Mouse (Mus musculus): ENCODE results near the gene Eif4g3.
"Not testable (repeated sequence)": the region's sequence is repeated elsewhere in the genome, so short reads cannot be mapped to it uniquely, and the experiment has no call there.

Gene Eif4g3

GRCm38 (mm10) chr4:137992890-137993289 is at the start of gene Eif4g3:
Gene Eif4g3 (plus strand): TSS chr4:137993022.
- no peak for DNase-seq (ENCODE audit: low read depth)

DNA sequence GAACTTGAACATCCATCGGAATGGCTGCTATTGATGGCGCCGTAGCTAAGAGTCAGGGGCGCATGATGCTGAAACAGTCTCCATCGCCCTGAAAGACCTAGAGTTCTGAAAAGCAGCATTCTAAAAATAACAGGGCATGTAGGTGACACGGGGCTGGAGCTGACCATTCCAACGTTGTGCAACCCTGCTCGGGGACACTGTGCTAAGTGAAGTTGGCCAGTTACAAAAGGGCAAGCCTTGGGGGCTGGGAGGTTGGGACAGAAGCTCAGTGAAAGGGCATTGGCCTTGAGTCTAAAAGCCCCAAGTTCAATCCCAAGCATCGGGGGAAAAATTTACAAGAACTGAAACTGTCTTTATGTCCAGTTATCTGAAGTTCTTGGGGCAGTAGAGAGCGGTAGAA is 49.3 kb upstream of the Eif4g3 start:
- DNase-seq (ENCODE audit: low read depth) = no peak

- no peak for DNase-seq (ENCODE audit: low read depth)
These were observed 47.4 kb upstream of the Eif4g3 start for GRCm38 (mm10) chr4:137945376-137945775.

- no peak for DNase-seq (ENCODE audit: low read depth)
These were observed 46.4 kb upstream of the Eif4g3 start for GRCm38 (mm10) chr4:137946419-137946818.

- DNase-seq (ENCODE audit: low read depth) = peak; percentile 84
These were observed 40.0 kb upstream of the Eif4g3 start for GRCm38 (mm10) chr4:137952840-137953239.

DNA sequence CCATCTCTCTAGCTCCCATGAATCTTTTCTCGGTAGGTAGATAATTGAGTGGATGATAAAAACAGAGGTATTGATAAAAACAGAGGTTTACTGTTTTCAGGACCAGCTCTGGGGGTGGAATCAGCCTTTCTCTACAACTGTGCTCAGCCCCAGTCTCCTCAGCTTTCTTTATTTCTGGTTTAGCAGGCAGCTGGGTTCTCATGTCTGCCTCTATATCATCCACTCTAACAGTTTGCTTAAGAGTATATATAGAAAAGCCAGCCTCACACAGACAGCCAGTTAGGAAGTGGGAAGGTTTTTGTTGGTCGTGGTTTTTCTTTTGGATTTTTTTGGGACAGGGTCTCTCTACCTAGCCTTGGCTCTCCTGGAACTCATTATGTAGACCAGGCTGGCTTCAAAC is 38.6 kb upstream of the Eif4g3 start:
- DNase-seq (ENCODE audit: low read depth) = no peak

DNA sequence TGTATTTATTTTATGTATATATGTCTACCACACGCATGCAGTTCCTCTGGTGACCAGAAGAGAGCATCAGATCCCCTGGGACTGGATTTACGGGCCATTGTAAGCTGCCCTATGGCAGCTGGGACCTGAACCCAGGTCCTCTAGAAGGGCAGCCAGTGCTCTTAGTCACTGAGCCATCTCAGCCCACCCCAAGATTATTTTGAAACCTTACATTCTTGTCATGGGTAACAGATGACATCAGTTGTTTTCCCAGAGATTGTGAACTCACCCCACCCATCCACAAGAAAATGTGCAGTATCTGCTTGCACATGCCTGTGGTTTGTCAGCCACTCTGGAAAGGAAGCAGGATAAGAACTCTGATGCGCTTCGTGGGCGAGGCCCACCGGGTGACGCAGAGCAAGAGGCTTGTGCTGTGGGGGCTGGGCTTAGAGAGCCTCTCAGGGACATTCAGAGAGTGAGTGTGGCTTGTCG is 37.9 kb upstream of the Eif4g3 start:
- DNase-seq (ENCODE audit: low read depth) = peak; percentile 80

GRCm38 (mm10) chr4:137956260-137956659 is 36.6 kb upstream of the Eif4g3 start:
- no peak for DNase-seq (ENCODE audit: low read depth)

DNA sequence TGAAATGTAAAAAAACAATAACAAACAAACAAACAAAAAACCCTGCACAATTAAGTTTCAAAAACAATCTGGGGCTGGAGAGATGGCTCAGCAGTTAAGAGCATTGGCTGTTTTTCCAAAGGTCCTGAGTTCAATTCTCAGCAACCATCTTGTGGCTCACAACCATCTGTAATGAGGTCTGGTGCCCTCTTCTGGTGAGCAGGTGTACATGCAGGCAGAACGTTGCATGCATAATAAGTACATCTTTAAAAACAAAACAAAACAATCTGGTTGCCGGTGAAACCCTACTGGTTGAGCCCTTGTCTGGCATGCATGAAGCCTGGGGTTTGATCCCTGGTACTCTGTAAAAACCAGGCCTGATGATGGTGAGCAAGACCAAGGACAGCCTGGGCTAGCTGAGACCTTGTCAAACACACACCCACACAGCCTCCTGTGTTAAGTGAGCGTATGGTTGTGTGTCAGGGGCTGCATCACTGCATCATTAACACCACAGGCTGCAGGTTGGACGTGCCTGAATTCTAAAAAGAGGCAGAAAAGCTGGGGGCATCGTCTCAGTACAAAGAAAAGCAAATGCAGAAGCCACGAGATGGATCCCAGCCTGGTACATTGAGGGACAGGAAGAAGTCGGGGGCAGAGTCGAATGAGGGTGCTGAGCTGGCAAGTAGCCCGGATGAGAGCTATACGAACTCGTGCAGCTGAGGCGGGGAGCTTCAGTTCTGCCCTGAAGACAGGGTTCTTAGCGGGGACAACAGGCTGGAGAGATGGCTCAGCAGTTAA is 32.7 kb upstream of the Eif4g3 start:
- peak; percentile 15 for DNase-seq (ENCODE audit: low read depth)

DNA sequence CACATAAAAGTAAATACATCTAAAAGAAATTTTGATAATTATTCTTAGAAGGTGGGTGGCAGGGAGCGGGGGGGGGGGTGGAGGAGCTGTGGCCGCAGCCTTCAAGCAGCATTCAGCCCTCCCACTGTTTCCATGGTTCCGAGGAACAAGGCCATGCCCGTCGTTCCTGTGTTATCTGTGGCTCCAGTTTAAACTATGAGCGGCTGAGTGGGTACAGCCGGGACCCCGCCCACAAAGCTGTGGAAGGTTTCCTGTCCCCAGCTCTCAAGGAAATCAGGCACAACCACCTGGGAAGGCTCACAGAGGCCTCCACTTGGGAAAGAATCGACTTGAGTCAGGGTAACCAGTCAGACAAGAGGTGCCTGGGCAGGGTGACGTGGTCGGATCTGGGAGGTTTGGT is 32.1 kb upstream of the Eif4g3 start:
- peak; percentile 16 for DNase-seq (ENCODE audit: low read depth)

DNA sequence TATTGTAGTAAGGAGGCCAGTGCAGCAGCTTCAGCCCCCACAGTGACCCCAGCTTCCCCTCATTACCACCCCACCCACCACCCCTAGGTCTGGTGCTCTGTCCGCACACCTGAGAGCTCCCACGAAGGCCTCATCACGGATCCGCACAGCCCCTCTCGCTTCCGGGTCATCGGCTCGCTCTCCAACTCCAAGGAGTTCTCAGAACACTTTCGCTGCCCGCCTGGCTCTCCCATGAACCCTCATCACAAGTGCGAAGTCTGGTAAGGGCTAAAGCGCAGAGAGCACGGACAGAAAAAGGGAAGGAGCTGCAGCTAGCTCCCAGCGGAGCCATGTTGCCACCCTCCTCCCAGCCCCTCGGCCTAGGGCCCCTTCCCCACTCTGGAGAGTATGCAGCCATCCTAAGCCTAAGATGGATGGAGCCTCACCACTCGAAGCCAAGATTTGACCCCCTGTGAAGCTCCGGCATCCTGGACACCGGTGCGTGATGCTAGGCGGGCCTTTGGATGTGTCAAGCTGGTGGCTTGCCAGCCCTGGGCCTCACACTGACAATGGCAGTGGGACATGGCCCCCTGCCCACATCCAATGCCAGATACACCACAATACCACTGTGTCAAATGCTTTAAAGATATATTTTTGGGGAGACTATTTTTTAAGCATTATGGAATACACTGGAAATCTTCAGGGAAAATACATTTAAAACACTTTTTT is 30.0 kb upstream of the Eif4g3 start:
- no peak for DNase-seq (ENCODE audit: low read depth)

DNA sequence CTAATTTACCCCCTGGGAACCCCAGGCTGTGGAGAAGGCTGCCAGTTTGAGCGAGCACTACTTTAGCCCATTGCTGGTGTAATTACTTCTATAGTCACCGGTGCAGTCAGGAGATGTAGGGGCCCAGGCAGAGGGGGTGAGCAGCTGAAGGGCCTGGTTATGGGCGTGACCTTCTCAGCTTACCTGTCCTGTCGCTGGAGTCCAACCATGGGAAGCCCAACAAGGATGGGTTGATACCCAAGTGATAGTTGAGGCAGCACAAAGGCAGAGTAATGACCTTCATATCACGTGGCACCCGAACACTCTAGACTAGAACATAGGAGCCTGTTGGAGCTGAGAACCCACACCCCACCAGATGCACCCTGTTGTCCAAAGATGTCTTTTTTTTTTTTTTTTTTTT is 29.4 kb upstream of the Eif4g3 start:
- no peak for DNase-seq (ENCODE audit: low read depth)

GRCm38 (mm10) chr4:137963881-137964584 is 28.8 kb upstream of the Eif4g3 start:
- peak; percentile 51 for DNase-seq (ENCODE audit: low read depth)

- no peak for DNase-seq (ENCODE audit: low read depth)
These were observed 28.3 kb upstream of the Eif4g3 start for GRCm38 (mm10) chr4:137964585-137964930.

GRCm38 (mm10) chr4:137968203-137968602 is 24.6 kb upstream of the Eif4g3 start:
- peak; percentile 76 for DNase-seq (ENCODE audit: low read depth)

GRCm38 (mm10) chr4:137970623-137971199 is 22.1 kb upstream of the Eif4g3 start:
- not testable (repeated sequence) for DNase-seq (ENCODE audit: low read depth)

- not testable (repeated sequence) for DNase-seq (ENCODE audit: low read depth)
These were observed 17.9 kb upstream of the Eif4g3 start for GRCm38 (mm10) chr4:137974856-137975432.

DNA sequence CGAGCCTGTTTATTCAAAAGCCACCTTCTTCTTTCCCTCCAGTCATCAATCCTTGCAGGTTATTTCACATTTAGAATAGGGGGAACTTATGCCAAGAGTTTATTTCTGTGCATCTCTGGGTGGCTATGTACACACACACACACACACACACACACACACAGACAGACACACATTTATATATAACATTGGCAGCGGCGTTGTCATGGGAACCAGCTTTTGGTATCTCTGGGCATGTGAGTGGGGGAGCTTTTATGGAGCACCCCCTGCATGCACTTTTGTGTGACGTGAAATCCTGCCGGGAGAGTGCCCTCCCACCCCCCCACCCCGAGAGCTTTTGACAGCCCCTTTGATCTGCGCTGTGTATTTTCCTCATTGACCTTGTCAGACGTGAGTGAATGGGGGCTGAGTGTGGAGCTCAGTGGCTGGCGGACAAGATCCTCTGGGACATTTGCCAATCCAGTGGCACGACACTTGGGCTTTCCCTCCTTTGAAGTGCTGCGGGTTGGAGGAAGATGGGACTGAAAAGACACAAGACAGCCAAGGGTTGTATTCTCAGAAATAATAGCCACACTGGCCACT is 13.7 kb upstream of the Eif4g3 start:
- DNase-seq (ENCODE audit: low read depth) = not testable (repeated sequence)

DNA sequence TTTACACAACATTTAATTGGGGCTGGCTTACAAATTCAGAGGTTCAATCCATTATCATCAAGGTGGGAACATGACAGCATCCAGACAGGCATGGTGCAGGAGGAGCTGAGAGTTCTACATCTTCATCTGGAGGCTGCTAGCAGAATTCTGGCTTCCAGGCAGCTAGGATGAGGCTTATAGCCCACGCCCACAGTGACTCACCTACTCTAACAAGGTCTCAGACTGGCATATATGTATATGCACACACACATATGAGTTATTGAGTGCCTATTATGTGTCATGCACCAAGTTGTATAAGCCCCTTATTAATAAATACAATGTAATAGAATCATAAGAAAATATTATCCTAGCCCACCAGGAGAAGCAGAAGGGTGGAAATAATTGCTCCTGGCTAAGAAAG is 10.0 kb upstream of the Eif4g3 start:
- DNase-seq (ENCODE audit: low read depth) = no peak

DNA sequence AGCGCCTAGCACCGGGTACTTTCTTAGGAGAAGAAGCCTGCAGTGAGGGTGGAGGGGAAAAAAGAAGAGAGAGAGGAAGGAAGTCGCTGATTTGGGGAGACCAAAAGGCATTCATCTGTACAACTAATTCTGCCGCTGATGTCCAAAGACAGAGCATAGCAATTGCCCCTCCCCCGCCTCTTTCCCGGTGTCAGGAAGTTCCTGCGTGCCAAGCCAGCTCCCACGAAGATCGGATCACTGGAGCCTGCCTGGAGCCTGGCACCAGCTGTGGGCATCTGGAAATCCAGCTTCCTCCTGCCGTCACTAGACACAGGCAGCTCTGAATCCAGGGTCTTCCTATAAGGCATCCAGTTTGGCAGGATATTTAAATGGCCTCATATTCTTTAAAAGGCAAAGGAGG is 8.6 kb upstream of the Eif4g3 start:
- DNase-seq (ENCODE audit: low read depth) = no peak

DNA sequence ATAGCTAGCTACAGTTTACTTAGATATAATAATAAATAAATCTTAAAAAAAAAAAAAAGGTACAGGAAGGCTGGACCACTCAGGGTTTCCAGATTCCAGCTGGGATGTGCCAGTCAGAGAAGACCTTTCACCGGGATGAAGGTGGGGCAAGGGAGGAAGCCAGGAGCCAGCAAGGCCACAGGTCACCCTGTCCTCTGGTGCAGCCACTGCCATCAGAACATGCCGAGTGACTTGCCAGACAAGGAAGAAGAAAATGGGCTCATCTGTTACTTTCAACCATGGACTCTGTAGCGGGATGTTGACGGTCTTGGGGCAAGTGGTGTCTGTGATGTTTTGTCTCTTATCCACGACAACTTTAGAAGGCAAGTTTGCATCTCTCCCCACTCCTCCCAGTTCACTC is 8.1 kb upstream of the Eif4g3 start:
- no peak for DNase-seq (ENCODE audit: low read depth)

- DNase-seq (ENCODE audit: low read depth) = no peak
These were observed 3.4 kb upstream of the Eif4g3 start for GRCm38 (mm10) chr4:137989426-137989825.

All from c-Kit-positive CD71-positive TER-119-negative erythroid progenitor cells, embryonic 14.5 days (primary cell).